Mouse (Mus musculus) E14TG2a.4 (cell line): ENCODE data around the gene 4930404N11Rik.

ENCODE experiments used
- CTCF ChIP-seq: conservative IDR thresholded peaks from 2 replicates; pipeline ENCODE4 v1.5.1; 2014; ENCODE audit warnings: low read length
- POU5F1 ChIP-seq: IDR thresholded peaks from 2 replicates; pipeline ENCODE4 v1.6.1; 2014; ENCODE audit warnings: low read length, borderline replicate concordance

DNA sequence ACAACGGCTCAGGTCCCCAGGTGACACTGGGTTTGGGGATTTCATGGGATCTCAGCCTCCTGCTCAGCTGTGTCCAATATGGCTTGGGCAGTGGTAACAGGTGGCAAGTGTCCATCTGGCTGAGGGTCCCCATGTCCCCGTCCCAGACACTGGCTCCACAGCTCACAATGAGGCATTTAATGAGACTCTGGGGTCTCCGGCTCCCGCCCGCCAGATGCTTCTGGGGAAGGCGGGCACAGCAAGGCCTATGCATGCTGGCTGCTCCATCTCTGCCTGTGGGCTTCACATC, 1.5 kb upstream of the 4930404N11Rik start:
- no peak for TF ChIP-seq CTCF
- no peak for TF ChIP-seq POU5F1
